Mouse (Mus musculus): ENCODE data around the gene Tmem219. TPM values are rescaled to one million over a fixed set of nuclear protein-coding genes. Genes with fewer than 3 reads are reported as not detected.
"Not testable (repeated sequence)": the region's sequence is repeated elsewhere in the genome, so short reads cannot be mapped to it uniquely, and the experiment has no call there.

Tmem219 gene
- polyA plus RNA-seq, 1 experiment from 2014 or later, result 16.5 TPM

- no peak overlapping the region for H3K4me2 ChIP-seq
- no peaks in the 10 kb centered on the region for H3K36me3 ChIP-seq
- 62% methylated on average over 2 of the region's 2 CpGs for WGBS (ENCODE audit: insufficient replicate concordance)
- peaks cover 45% of the 10 kb centered on the region for H3K4me1 ChIP-seq (replicated peaks)
- ATAC-seq (ENCODE audit: low read depth) (no peak), DNase-seq (no peak)
- H3K4me3 ChIP-seq (replicated peaks), result no peak overlapping the region
- no peaks in the 10 kb centered on the region for H3K9me3 ChIP-seq (replicated peaks)
- no peaks in the 10 kb centered on the region for H3K27me3 ChIP-seq
- H3K27ac ChIP-seq, result no peak overlapping the region
- H3K9ac ChIP-seq, result no peak overlapping the region
These were observed 1.2 kb downstream of the Tmem219 start for GRCm38 (mm10) chr7:126921563-126921962.

DNA sequence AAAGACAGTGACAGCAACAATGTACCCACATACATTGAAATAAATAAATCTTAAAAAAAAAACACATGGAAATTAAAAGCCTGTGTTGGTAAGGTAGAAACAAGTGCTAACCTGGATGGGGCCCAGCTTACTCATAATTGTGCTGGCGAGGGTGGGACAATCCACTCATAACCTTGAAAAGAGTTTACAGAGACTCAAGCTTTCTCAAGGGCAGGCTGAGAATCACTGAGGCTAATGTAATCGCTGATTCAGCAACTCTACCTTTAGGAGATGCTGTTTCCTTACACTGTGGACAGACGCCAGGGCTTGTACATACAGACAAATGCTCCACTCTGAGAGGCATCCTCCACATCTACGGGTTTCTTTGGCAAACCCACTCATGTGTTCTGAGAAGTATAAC, 2.7 kb downstream of the Tmem219 start:
- 63% methylated on average over 4 of the region's 4 CpGs for WGBS (ENCODE audit: insufficient replicate concordance)
- no peak overlapping the region for H3K4me2 ChIP-seq
- peaks cover 33% of the 10 kb centered on the region for H3K4me1 ChIP-seq (replicated peaks)
- DNase-seq (no peak), ATAC-seq (ENCODE audit: low read depth) (no peak)
- no peaks in the 10 kb centered on the region for H3K9me3 ChIP-seq (replicated peaks)
- H3K9ac ChIP-seq, result no peak overlapping the region
- no peak overlapping the region for H3K27ac ChIP-seq
- H3K4me3 ChIP-seq (replicated peaks), result no peak overlapping the region
- H3K27me3 ChIP-seq, result no peaks in the 10 kb centered on the region
- H3K36me3 ChIP-seq, result no peaks in the 10 kb centered on the region

DNA sequence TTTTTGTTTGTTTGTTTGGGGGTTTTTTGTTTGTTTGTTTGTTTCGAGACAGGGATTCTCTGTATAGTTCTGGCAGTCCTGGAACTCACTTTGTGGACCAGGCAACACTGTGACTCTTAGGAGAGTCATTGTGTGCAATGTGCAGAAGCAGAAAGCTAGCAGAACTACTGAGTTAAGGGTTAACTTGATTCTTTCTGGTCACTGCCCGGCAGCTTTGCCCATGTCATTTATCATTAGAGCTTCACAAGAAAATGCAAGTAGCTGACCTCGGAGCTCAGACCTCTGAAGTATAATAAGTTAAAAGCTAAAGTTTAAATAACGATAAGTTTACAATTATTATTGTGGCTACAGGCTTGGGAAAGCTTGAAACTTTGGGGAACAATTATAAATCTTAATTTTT, 4.4 kb downstream of the Tmem219 start:
- not testable (repeated sequence) for H3K4me3 ChIP-seq (replicated peaks); H3K4me2 ChIP-seq; H3K27me3 ChIP-seq; H3K9me3 ChIP-seq (replicated peaks); ATAC-seq (ENCODE audit: low read depth); H3K36me3 ChIP-seq; H3K27ac ChIP-seq; DNase-seq; H3K9ac ChIP-seq
- 45% methylated on average over 4 of the region's 4 CpGs for WGBS (ENCODE audit: insufficient replicate concordance)
- peaks cover 17% of the 10 kb centered on the region for H3K4me1 ChIP-seq (replicated peaks)

DNA sequence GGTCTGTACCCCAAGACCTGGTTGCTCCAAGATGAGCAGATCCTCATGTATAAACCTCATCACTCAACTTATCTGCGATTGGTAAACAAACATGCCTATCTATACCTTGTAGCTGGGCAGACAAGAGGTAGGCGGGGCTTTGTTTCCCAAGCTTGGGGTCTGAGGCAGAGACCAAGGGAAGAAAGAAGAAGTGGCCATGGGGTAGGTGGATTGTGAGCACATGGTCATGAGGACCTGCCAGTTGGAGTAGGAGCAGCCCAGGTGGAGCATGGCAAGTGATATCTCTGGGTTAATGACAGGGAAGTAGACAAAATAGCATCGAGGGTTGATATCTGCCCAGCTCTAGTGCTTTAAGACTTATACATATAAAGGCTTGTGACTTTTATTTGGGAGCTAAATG, 7.9 kb downstream of the Tmem219 start:
- Histone ChIP-seq H3K4me2 (no peak overlapping the region), H3K9me3 (replicated peaks) (no peaks in the 10 kb centered on the region), H3K9ac (no peak overlapping the region), H3K36me3 (no peaks in the 10 kb centered on the region), H3K27ac (no peak overlapping the region), H3K4me1 (replicated peaks) (no peaks in the 10 kb centered on the region), H3K4me3 (replicated peaks) (no peak overlapping the region), H3K27me3 (no peaks in the 10 kb centered on the region)
- DNase-seq (no peak), ATAC-seq (ENCODE audit: low read depth) (no peak)
- 65% methylated on average over 3 of the region's 3 CpGs for WGBS (ENCODE audit: insufficient replicate concordance)

- ATAC-seq (ENCODE audit: low read depth), result no peak
- Histone ChIP-seq H3K36me3 (no peaks in the 10 kb centered on the region), H3K9me3 (replicated peaks) (no peaks in the 10 kb centered on the region), H3K27me3 (no peaks in the 10 kb centered on the region), H3K27ac (no peak overlapping the region), H3K4me2 (no peak overlapping the region), H3K9ac (no peak overlapping the region), H3K4me1 (replicated peaks) (peaks cover 6% of the 10 kb centered on the region), H3K4me3 (replicated peaks) (no peak overlapping the region)
- 44% methylated on average over 3 of the region's 3 CpGs for WGBS (ENCODE audit: insufficient replicate concordance)
- DNase-seq, result no peak
These were observed 17.1 kb downstream of the Tmem219 start for GRCm38 (mm10) chr7:126905590-126905989.

DNA sequence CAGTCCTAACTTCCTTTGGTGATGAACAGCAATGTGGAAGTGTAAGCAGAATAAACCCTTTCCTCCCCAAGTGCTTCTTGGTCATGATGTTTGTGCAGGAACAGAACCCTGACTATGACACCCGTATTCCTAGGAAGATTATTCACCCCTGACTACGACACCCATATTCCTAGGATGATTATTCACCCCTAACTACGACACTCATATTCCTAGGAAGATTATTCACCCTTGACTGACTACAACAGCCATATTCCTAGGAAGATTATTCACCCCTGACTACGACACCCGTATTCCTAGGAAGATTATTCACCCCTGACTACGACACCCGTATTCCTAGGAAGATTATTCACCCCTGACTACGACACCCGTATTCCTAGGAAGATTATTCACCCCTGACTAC, 22.9 kb downstream of the Tmem219 start:
- DNase-seq; ATAC-seq (ENCODE audit: low read depth); H3K27me3 ChIP-seq; H3K4me3 ChIP-seq (replicated peaks); H3K27ac ChIP-seq; H3K9ac ChIP-seq; H3K9me3 ChIP-seq (replicated peaks); H3K36me3 ChIP-seq; H3K4me2 ChIP-seq: not testable (repeated sequence)
- WGBS (ENCODE audit: insufficient replicate concordance), result 88% methylated on average over 7 of the region's 9 CpGs
- peaks cover 22% of the 10 kb centered on the region for H3K4me1 ChIP-seq (replicated peaks)

DNA sequence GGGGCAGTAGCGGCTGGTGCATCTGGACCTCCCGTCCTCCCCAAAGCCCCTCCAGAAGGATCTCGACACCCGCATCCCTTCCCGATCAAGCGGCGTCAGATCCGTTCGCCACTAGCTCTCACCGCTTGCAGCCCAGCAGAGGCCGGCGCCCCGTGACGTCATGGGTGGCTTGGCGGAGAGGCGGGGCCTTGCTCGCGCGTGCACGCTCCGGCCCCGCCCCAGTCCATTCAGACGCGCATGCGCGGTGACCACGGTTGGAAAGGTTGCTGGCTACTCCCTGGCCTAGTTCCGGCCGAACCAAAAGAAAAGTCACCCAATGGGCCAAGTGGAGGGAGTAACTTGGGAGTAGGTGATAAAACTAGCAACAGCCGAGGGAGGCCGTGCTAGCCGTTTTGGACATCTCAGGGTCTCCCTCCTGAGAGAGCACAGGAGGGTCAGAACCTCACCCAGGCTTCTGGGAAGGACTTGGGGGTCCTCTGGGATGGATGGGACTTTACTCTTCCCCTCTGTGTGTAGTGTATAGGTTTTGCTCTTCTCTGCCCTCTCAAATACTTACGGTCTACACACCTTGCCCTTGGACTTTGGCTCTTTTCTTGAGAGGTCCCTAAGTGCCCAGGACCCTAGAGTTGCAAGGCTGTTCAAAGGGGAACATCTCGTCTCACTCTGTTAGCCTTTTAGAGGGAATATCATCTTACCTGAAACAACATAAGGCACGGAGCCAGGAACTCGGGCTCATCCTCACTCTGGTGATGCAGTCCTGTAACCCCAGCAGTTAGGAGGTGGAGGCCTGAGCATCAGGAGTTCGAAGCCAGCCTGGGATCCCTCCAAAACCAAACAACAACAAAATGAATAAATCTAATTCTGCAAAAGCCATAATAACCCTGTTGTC, 24.4 kb downstream of the Tmem219 start:
- ATAC-seq (ENCODE audit: low read depth) (peak; percentile 93), DNase-seq (peak; percentile 91)
- Histone ChIP-seq H3K4me3 (replicated peaks) (peak overlapping the region; percentile 73), H3K27me3 (no peaks in the 10 kb centered on the region), H3K9me3 (replicated peaks) (no peaks in the 10 kb centered on the region), H3K9ac (peak overlapping the region; percentile 83), H3K4me2 (peak overlapping the region; percentile 72), H3K4me1 (replicated peaks) (peaks cover 22% of the 10 kb centered on the region), H3K36me3 (no peaks in the 10 kb centered on the region), H3K27ac (peak overlapping the region; percentile 67)
- 10% methylated on average over 37 of the region's 37 CpGs for WGBS (ENCODE audit: insufficient replicate concordance)

- Histone ChIP-seq H3K4me2 (peak overlapping the region; percentile 72), H3K4me3 (replicated peaks) (peak overlapping the region; percentile 73), H3K9me3 (replicated peaks) (no peaks in the 10 kb centered on the region), H3K4me1 (replicated peaks) (peaks cover 22% of the 10 kb centered on the region), H3K27ac (peak overlapping the region; percentile 59), H3K27me3 (no peaks in the 10 kb centered on the region), H3K36me3 (no peaks in the 10 kb centered on the region), H3K9ac (peak overlapping the region; percentile 83)
- ATAC-seq (ENCODE audit: low read depth) (peak; percentile 71), DNase-seq (no peak)
- 5% methylated on average over 16 of the region's 16 CpGs for WGBS (ENCODE audit: insufficient replicate concordance)
These were observed 25.2 kb downstream of the Tmem219 start for GRCm38 (mm10) chr7:126897390-126898101.

- Histone ChIP-seq H3K36me3 (no peaks in the 10 kb centered on the region; the same call in 1 of the 2 replicates), H3K9me3 (replicated peaks) (no peaks in the 10 kb centered on the region), H3K4me2 (peak overlapping the region; percentile 72), H3K4me3 (replicated peaks) (peak overlapping the region; percentile 73), H3K9ac (peak overlapping the region; percentile 83), H3K4me1 (replicated peaks) (peaks cover 22% of the 10 kb centered on the region), H3K27me3 (no peaks in the 10 kb centered on the region), H3K27ac (peak overlapping the region; percentile 59)
- DNase-seq (no peak), ATAC-seq (ENCODE audit: low read depth) (no peak)
- 73% methylated on average over 5 of the region's 5 CpGs for WGBS (ENCODE audit: insufficient replicate concordance)
These were observed 25.8 kb downstream of the Tmem219 start for GRCm38 (mm10) chr7:126896912-126897311.

GRCm38 (mm10) chr7:126888852-126889251, 33.9 kb downstream of the Tmem219 start:
- H3K4me2 ChIP-seq, result no peak overlapping the region
- no peak for DNase-seq

DNA sequence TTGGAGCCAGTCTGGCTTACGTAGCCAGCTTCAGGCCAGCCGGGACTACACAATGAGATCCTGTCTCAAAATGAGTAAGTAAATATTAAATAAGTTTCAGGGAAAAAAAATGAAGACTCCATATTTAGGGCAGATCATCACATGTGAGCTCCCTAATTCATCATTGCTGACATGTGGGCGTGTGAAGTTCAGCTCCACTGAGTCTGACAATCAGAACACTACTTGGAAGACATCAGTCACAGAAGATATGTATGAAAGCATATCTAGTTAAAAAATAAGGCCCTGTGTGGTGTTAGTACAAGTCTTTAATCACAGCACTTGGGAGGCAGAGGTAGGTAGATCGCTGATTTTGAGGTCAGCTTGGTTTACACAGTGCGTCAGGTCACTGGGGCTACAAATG, 35.4 kb downstream of the Tmem219 start:
- H3K4me2 ChIP-seq, result no peak overlapping the region
- no peaks in the 10 kb centered on the region for H3K9me3 ChIP-seq (replicated peaks)

More at GRCm38 (mm10) chr7:126888852-126889251, 33.9 kb downstream of the Tmem219 start:
- Histone ChIP-seq H3K4me3 (replicated peaks) (no peak overlapping the region), H3K9me3 (replicated peaks) (no peaks in the 10 kb centered on the region), H3K27me3 (no peaks in the 10 kb centered on the region), H3K4me1 (replicated peaks) (peaks cover 12% of the 10 kb centered on the region), H3K27ac (no peak overlapping the region), H3K9ac (no peak overlapping the region), H3K36me3 (peaks cover 14% of the 10 kb centered on the region; the same call in 1 of the 2 replicates)
- no peak for ATAC-seq (ENCODE audit: low read depth)
- WGBS (ENCODE audit: insufficient replicate concordance), result 51% methylated on average over 7 of the region's 7 CpGs

More for the DNA sequence above, 35.4 kb downstream of the Tmem219 start:
- Histone ChIP-seq H3K36me3 (peaks cover 14% of the 10 kb centered on the region; the same call in 1 of the 2 replicates), H3K9ac (no peak overlapping the region), H3K4me1 (replicated peaks) (peaks cover 28% of the 10 kb centered on the region), H3K27ac (no peak overlapping the region), H3K27me3 (no peaks in the 10 kb centered on the region), H3K4me3 (replicated peaks) (no peak overlapping the region)
- no peak for DNase-seq
- WGBS (ENCODE audit: insufficient replicate concordance), result 77% methylated on average over 5 of the region's 5 CpGs
- no peak for ATAC-seq (ENCODE audit: low read depth)
